Mouse (Mus musculus): ENCODE measurements around the gene Numbl.

Gene Numbl

GRCm38 (mm10) chr7:27324928-27325327 is 66.7 kb downstream of the Numbl start:
- DNase-seq (ENCODE audit: low read depth, low spot score) = no peak

- DNase-seq (ENCODE audit: low read depth, low spot score) = no peak
These were observed 67.5 kb downstream of the Numbl start for GRCm38 (mm10) chr7:27325697-27326096.

GRCm38 (mm10) chr7:27326101-27326880 is 68.1 kb downstream of the Numbl start:
- no peak for DNase-seq (ENCODE audit: low read depth, low spot score)

- DNase-seq (ENCODE audit: low read depth, low spot score) = no peak
These were observed 69.3 kb downstream of the Numbl start for GRCm38 (mm10) chr7:27327500-27327899.

- no peak for DNase-seq (ENCODE audit: low read depth, low spot score)
These were observed 69.9 kb downstream of the Numbl start for GRCm38 (mm10) chr7:27328161-27328560.

- no peak for DNase-seq (ENCODE audit: low read depth, low spot score)
These were observed 70.4 kb downstream of the Numbl start for GRCm38 (mm10) chr7:27328648-27329047.

- DNase-seq (ENCODE audit: low read depth, low spot score) = no peak
These were observed 71.2 kb downstream of the Numbl start for GRCm38 (mm10) chr7:27329326-27329947.

- DNase-seq (ENCODE audit: low read depth, low spot score) = no peak
These were observed 71.7 kb downstream of the Numbl start for GRCm38 (mm10) chr7:27329981-27330380.

- no peak for DNase-seq (ENCODE audit: low read depth, low spot score)
These were observed 72.7 kb downstream of the Numbl start for GRCm38 (mm10) chr7:27330709-27331540.

GRCm38 (mm10) chr7:27331541-27331851 is 73.3 kb downstream of the Numbl start:
- no peak for DNase-seq (ENCODE audit: low read depth, low spot score)
